Mouse (Mus musculus): ENCODE results near the gene Cdc14a.

DNA sequence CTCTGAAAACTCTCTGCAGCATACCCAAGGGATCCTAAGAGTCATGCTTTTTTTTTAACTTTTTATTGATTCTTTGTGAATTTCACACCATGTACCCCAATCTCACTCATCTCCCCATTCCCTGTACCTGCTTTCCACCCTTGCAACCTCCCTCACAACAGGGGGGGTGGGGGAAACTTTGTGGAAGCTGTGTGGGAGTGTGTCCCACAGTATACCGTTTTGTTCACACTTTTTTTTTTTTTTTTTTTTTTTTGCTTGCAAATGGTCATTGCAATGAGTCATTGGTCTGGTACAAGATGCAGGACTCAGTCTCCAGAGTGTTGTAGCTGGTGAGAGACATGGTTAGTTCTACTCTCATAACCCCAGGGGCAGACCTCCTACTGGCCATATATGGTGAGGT is 19.0 kb upstream of the Cdc14a start:
- TF ChIP-seq CTCF (IDR thresholded peaks at IDR 0.05; ENCODE audit: low read depth) (no peak), EP300 (IDR thresholded peaks at IDR 0.05; ENCODE audit: low read depth) (no peak)

All from liver, embryonic 14.5 days (tissue).